Mouse (Mus musculus): ENCODE data around the gene Vps36.

The Vps36 gene

GRCm38 (mm10) chr8:22209012-22209411 lies 16.4 kb downstream of the Vps36 start:
- in situ Hi-C loops (cut with MboI): no loop called here

DNA sequence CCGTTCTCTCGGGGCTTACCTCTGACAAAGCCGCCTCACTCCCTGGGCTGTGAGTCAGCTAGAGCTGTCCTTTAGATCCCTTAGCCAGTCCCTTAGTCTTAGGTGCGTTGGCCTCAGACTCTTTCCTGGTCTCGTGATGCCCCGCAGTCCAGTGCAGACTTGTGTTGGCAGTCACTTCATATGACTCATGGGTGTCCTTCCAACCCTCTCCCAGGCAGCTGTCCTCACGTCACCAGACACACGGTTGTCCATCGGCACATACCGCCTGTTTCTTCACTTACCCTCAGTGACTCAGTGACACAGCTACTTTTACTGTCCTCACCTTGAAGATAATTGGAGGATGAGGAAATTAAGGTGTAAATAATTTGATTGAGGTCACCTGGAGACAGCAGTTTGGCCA lies 22.2 kb downstream of the Vps36 start:
- in situ Hi-C loops (cut with MboI): no loop called here

DNA sequence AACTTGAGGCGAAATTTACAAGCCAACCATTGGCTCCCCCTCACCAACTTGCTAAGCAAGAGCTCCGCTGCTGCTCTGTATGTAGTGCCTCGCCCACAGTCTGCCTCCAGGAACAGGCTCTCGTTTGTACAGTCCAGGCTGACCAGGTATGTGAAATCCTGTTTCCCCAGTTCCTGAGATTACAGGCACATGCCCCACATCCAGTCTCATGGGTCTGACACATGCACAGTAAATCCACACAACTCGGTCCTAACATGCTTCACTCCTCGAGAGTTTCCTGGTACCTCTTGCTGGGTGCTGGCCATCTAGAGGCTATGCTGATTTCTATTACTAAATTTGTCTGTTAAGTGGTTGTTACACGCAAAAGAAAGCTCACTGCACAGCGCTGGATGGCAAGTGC lies 33.8 kb downstream of the Vps36 start:
- in situ Hi-C loops (cut with MboI): no loop called here

DNA sequence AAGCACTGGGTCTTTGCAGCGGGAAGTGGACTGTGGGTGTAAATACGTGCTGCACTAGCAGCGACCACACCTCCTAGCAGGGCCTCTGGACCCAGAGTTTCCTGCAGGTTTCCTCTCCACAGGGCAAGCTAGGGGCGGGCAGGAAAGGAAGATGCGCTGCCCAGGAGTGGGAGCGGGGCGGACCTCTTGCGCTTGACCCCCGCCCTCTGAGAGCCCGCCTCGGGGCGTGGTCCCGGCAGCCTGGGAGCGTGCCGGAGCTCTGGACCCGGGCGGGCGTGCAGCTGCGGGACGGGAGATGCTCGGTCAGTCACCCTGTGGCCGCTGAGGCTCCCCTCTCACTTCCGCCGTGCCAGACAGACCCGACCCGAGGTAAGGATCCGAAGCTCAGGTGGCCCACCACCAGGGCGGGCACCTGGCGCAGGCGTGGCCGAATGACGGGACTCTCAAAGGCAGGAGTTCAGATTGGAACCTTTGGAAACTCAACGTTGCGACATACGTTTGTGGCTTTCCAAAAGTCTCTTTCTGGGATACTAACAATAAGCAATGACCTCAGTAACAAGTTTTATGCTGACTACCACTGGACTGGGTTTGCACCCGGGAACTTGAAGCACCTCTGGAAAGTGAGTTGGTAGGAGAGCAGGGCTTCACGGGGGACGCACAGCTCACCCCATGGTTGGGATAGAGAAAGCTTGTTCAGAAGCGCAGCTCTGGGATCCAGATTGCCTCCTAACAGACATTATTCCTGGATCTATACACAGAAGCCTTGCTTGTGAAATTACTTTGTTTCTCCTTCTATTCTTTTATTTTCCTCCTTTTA lies 34.7 kb downstream of the Vps36 start, which contains the start of gene Thsd1:
Gene Thsd1, plus strand, starts transcription at position 253 of the 817 bp plus-strand sequence.
- in situ Hi-C loops (cut with MboI): no loop called here

- in situ Hi-C loops (cut with MboI): no loop called here
Measured at GRCm38 (mm10) chr8:22228621-22229020, 36.0 kb downstream of the Vps36 start.

GRCm38 (mm10) chr8:22242986-22243385 lies 50.4 kb downstream of the Vps36 start:
- in situ Hi-C loops (cut with MboI): no loop called here

DNA sequence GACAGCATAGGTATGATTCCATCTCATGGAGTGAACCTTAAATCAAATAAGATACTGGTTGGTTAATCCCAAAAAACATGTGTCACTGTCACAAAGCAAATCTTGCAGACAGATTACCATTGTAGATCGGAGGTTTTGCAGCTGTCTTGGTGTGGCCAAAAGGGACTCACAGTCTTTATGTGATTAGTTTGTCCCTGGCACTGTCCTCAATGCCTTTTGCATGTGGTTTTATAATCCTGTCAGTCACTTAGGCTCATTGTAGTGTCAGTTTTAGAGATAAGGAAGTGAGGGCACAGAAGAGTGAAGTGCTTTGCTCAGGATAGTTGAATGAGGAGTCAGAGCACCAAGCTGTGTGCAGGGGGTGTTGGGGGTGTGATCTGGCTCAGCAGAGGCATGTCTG lies 53.1 kb downstream of the Vps36 start:
- in situ Hi-C loops (cut with MboI): no loop called here

DNA sequence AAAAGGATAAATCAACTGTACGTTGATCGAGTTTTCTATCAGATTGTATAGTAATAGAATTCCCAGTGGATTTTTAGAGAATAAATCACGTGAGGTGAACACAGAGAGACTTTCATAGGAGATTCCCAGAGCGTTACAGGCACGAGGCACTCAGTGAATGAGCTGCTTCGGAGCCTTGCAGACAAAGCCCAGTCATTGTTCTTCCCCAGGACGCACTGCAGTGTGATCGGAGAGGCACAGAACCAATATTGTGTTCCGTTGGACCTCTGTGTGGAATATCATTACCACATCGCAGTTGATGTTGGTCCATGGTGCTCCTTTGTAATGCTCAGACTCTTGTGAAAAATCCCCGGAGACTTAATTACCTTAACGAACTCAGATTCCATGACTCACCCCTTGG lies 55.3 kb downstream of the Vps36 start:
- in situ Hi-C loops (cut with MboI): no loop called here

DNA sequence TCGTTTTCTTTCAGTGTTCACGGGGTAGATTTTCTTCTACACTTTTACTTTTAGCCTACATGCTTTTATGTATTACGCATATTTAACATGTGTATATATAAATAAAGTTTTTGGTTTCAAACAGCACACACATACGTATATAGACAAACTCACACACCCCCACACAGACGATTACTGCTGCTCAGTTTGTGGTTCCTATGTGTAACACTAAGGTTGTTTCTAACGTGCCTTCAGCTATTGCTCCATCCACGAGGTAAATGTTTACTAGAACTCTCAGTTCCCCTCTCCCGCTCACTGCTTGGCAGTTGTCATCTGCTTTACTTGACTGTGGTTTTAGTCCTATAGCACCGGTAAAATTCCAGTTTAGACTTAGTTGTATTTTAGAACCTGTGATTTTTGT lies 56.5 kb downstream of the Vps36 start:
- in situ Hi-C loops (cut with MboI): no loop called here

GRCm38 (mm10) chr8:22258946-22259450 lies 66.4 kb downstream of the Vps36 start:
- in situ Hi-C loops (cut with MboI): no loop called here

GRCm38 (mm10) chr8:22259531-22259930 lies 66.9 kb downstream of the Vps36 start:
- in situ Hi-C loops (cut with MboI): no loop called here

DNA sequence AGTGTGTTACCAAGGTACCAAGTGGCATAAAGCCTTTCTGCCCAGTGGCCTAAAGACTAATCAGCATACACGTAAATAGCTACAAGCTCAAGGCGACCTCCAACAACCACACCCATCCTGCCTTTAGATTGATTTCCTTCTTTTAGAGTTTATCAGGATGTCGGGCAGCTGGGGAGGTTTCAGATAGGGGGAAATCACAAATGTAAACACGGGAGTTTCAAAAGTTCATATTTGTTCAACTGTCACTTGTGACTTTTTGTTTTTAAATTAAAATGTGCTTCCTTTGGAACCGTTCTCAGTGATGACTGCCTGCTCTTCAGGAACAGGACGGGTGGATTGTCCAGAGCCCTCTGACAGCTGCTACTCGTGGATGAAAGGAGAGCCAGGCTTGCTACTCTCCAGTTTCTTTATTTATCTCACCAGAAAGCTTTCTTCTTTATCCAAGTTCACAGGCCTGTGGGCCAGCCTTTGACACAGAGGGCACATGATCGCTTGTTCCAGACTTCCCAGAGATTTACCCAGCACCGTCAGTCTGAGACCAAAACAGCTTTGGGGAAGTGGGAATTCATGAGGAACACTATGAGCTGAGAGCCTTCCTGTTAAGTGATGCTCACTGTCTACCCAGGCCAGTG lies 67.6 kb downstream of the Vps36 start:
- in situ Hi-C loops (cut with MboI): no loop called here

DNA sequence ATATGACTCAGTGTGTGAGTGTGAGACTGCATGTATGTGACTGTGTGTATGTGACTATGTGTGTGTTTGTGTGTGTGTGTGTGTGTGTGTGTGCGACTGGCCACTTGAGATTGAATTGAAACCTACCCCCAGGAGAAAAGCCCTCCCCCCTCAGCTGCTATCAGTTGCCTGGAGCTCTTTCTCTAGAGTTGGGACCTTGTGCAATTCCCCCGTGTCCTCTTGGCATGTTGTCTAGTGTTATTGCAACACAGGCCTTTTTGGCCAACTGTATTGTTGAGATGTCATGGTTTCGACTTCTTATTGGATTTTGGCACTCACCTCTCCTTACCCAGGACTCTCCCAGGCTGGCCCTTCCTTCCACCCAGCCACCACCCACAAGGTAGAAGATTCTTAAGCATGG lies 69.7 kb downstream of the Vps36 start:
- in situ Hi-C loops (cut with MboI): no loop called here

GRCm38 (mm10) chr8:22264292-22264691 lies 71.7 kb downstream of the Vps36 start:
- in situ Hi-C loops (cut with MboI): no loop called here

- in situ Hi-C loops (cut with MboI): no loop called here
Measured at GRCm38 (mm10) chr8:22264787-22265186, 72.2 kb downstream of the Vps36 start.

- in situ Hi-C loops (cut with MboI): no loop called here
Measured at GRCm38 (mm10) chr8:22265194-22265593, 72.6 kb downstream of the Vps36 start.

DNA sequence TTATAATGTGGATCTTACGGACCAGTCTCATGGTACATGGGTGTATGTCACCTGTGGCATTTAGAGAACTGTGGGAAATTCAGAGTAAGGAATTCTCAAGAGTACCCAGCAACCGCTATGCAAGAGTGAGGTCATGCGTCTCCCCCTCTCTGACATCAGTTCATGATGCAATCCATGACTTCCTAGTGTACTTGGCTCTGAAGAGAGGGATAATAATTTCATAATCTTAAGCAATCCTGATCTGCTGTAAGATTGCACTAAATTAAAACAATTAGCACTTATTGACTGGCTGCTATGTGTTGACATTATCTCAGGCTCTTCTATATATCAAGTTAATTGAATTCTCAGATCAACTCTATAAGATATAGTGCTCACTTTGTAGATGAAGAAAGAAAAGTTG lies 74.2 kb downstream of the Vps36 start:
- in situ Hi-C loops (cut with MboI): no loop called here
